Mouse (Mus musculus): ENCODE results near the gene Odf2. TPM values are rescaled to one million over a fixed set of nuclear protein-coding genes. Genes with fewer than 3 reads are reported as not detected.

Odf2 gene
- polyA plus RNA-seq (2015; fragmentation: Nextera tagmentation; extraction: Ambion mirVana): 59.8 and 74.3 TPM in 2 replicates

GRCm38 (mm10) chr2:29889066-29889944, at the start of gene Odf2:
Gene Odf2, plus strand, starts transcription at chr2:29889221.
- H3K4me1 ChIP-seq: peaks cover 18% of the 10 kb centered on the region
- H3K27ac ChIP-seq (replicated peaks): peak within 1 kb of the TSS; percentile 91
- ATAC-seq (ENCODE audit: insufficient number of reproducible peaks, low FRiP score, low TSS enrichment, low read depth): peak; percentile 90
- H3K36me3 ChIP-seq: peaks cover 29% of the 10 kb centered on the region
- under 1% methylated on average over 70 of the region's 70 CpGs for WGBS
- H3K9me3 ChIP-seq (replicated peaks): no peaks in the 10 kb centered on the region
- H3K27me3 ChIP-seq: no peaks in the 10 kb centered on the region
- H3K4me2 ChIP-seq (replicated peaks): peak within 1 kb of the TSS; percentile 87
- peak within 1 kb of the TSS; percentile 91 for H3K9ac ChIP-seq
- H3K4me3 ChIP-seq (replicated peaks): peak within 1 kb of the TSS; percentile 99

- ATAC-seq (ENCODE audit: insufficient number of reproducible peaks, low FRiP score, low TSS enrichment, low read depth): no peak
- Histone ChIP-seq H3K36me3 (peaks cover 84% of the 10 kb centered on the region), H3K9me3 (replicated peaks) (no peaks in the 10 kb centered on the region), H3K27ac (replicated peaks) (no peak overlapping the region), H3K4me2 (replicated peaks) (no peak overlapping the region), H3K9ac (no peak overlapping the region), H3K4me3 (replicated peaks) (no peak overlapping the region), H3K27me3 (peaks cover 18% of the 10 kb centered on the region), H3K4me1 (no peaks in the 10 kb centered on the region)
- WGBS: 64% methylated on average over 4 of the region's 4 CpGs
Observed at GRCm38 (mm10) chr2:29839460-29839859, 49.6 kb upstream of the Odf2 start.

- no peak overlapping the region for H3K27ac ChIP-seq (replicated peaks)
Observed at GRCm38 (mm10) chr2:29843231-29844105, 45.6 kb upstream of the Odf2 start.

GRCm38 (mm10) chr2:29844115-29844514, 44.9 kb upstream of the Odf2 start:
- no peak overlapping the region for H3K4me2 ChIP-seq (replicated peaks)
- H3K4me1 ChIP-seq: peaks cover 12% of the 10 kb centered on the region
- no peak for ATAC-seq (ENCODE audit: insufficient number of reproducible peaks, low FRiP score, low TSS enrichment, low read depth)
- H3K9me3 ChIP-seq (replicated peaks): no peaks in the 10 kb centered on the region
- no peak overlapping the region for H3K9ac ChIP-seq
- H3K4me3 ChIP-seq (replicated peaks): no peak overlapping the region
- H3K27me3 ChIP-seq: peaks cover 56% of the 10 kb centered on the region
- peaks cover 50% of the 10 kb centered on the region for H3K36me3 ChIP-seq
- H3K27ac ChIP-seq (replicated peaks): no peak overlapping the region
- WGBS: 76% methylated on average over 2 of the region's 2 CpGs

More at GRCm38 (mm10) chr2:29843231-29844105, 45.6 kb upstream of the Odf2 start:
- H3K36me3 ChIP-seq: peaks cover 56% of the 10 kb centered on the region
- no peak overlapping the region for H3K4me2 ChIP-seq (replicated peaks)
- H3K4me3 ChIP-seq (replicated peaks): no peak overlapping the region
- no peak for ATAC-seq (ENCODE audit: insufficient number of reproducible peaks, low FRiP score, low TSS enrichment, low read depth)
- 67% methylated on average over 9 of the region's 9 CpGs for WGBS
- H3K9ac ChIP-seq: no peak overlapping the region
- peaks cover 12% of the 10 kb centered on the region for H3K4me1 ChIP-seq
- no peaks in the 10 kb centered on the region for H3K9me3 ChIP-seq (replicated peaks)
- H3K27me3 ChIP-seq: peaks cover 56% of the 10 kb centered on the region

GRCm38 (mm10) chr2:29844661-29845060, 44.4 kb upstream of the Odf2 start:
- no peak overlapping the region for H3K4me2 ChIP-seq (replicated peaks)
- peaks cover 56% of the 10 kb centered on the region for H3K27me3 ChIP-seq
- peaks cover 44% of the 10 kb centered on the region for H3K36me3 ChIP-seq
- 34% methylated on average over 3 of the region's 3 CpGs for WGBS
- no peak for ATAC-seq (ENCODE audit: insufficient number of reproducible peaks, low FRiP score, low TSS enrichment, low read depth)
- H3K27ac ChIP-seq (replicated peaks): no peak overlapping the region
- no peak overlapping the region for H3K4me3 ChIP-seq (replicated peaks)
- no peaks in the 10 kb centered on the region for H3K9me3 ChIP-seq (replicated peaks)
- H3K4me1 ChIP-seq: peaks cover 12% of the 10 kb centered on the region
- no peak overlapping the region for H3K9ac ChIP-seq

- Histone ChIP-seq H3K36me3 (peaks cover 39% of the 10 kb centered on the region), H3K4me2 (replicated peaks) (peak overlapping the region; percentile 37), H3K9me3 (replicated peaks) (no peaks in the 10 kb centered on the region), H3K4me3 (replicated peaks) (peak overlapping the region; percentile 26), H3K9ac (no peak overlapping the region), H3K27ac (replicated peaks) (no peak overlapping the region), H3K27me3 (peaks cover 56% of the 10 kb centered on the region), H3K4me1 (peaks cover 12% of the 10 kb centered on the region)
- 17% methylated on average over 25 of the region's 25 CpGs for WGBS
- no peak for ATAC-seq (ENCODE audit: insufficient number of reproducible peaks, low FRiP score, low TSS enrichment, low read depth)
Observed at GRCm38 (mm10) chr2:29845636-29846035, 43.4 kb upstream of the Odf2 start.

GRCm38 (mm10) chr2:29846061-29846853, 42.8 kb upstream of the Odf2 start:
- H3K4me1 ChIP-seq: peaks cover 12% of the 10 kb centered on the region
- WGBS: 8% methylated on average over 46 of the region's 47 CpGs
- peaks cover 56% of the 10 kb centered on the region for H3K27me3 ChIP-seq
- H3K9ac ChIP-seq: no peak overlapping the region
- H3K4me3 ChIP-seq (replicated peaks): peak overlapping the region; percentile 26
- H3K9me3 ChIP-seq (replicated peaks): no peaks in the 10 kb centered on the region
- H3K4me2 ChIP-seq (replicated peaks): peak overlapping the region; percentile 37
- no peak overlapping the region for H3K27ac ChIP-seq (replicated peaks)
- no peak for ATAC-seq (ENCODE audit: insufficient number of reproducible peaks, low FRiP score, low TSS enrichment, low read depth)
- H3K36me3 ChIP-seq: peaks cover 32% of the 10 kb centered on the region

- no peak overlapping the region for H3K9ac ChIP-seq
- peaks cover 56% of the 10 kb centered on the region for H3K27me3 ChIP-seq
- 50% methylated on average over 3 of the region's 3 CpGs for WGBS
- no peaks in the 10 kb centered on the region for H3K9me3 ChIP-seq (replicated peaks)
- H3K4me1 ChIP-seq: peaks cover 12% of the 10 kb centered on the region
- no peak for ATAC-seq (ENCODE audit: insufficient number of reproducible peaks, low FRiP score, low TSS enrichment, low read depth)
- no peak overlapping the region for H3K4me3 ChIP-seq (replicated peaks)
- no peak overlapping the region for H3K4me2 ChIP-seq (replicated peaks)
- no peak overlapping the region for H3K27ac ChIP-seq (replicated peaks)
- peaks cover 27% of the 10 kb centered on the region for H3K36me3 ChIP-seq
Observed at GRCm38 (mm10) chr2:29846911-29847310, 42.1 kb upstream of the Odf2 start.

GRCm38 (mm10) chr2:29849041-29849440, 40.0 kb upstream of the Odf2 start:
- Histone ChIP-seq H3K36me3 (peaks cover 6% of the 10 kb centered on the region; the same call in 1 of the 2 replicates), H3K27me3 (peaks cover 42% of the 10 kb centered on the region), H3K9me3 (replicated peaks) (no peaks in the 10 kb centered on the region), H3K27ac (replicated peaks) (no peak overlapping the region), H3K4me3 (replicated peaks) (no peak overlapping the region), H3K9ac (no peak overlapping the region), H3K4me1 (peaks cover 12% of the 10 kb centered on the region), H3K4me2 (replicated peaks) (no peak overlapping the region)
- 61% methylated on average over 8 of the region's 8 CpGs for WGBS
- ATAC-seq (ENCODE audit: insufficient number of reproducible peaks, low FRiP score, low TSS enrichment, low read depth): no peak

- ATAC-seq (ENCODE audit: insufficient number of reproducible peaks, low FRiP score, low TSS enrichment, low read depth): no peak
- H3K9me3 ChIP-seq (replicated peaks): no peaks in the 10 kb centered on the region
- no peak overlapping the region for H3K4me3 ChIP-seq (replicated peaks)
- no peak overlapping the region for H3K4me2 ChIP-seq (replicated peaks)
- H3K4me1 ChIP-seq: peaks cover 12% of the 10 kb centered on the region
- H3K9ac ChIP-seq: no peak overlapping the region
- H3K36me3 ChIP-seq: 0 out of 2 replicates have a peak, but pooled peaks cover 3% of the 10 kb centered on the region
- no peak overlapping the region for H3K27ac ChIP-seq (replicated peaks)
- 58% methylated on average over 5 of the region's 5 CpGs for WGBS
- peaks cover 32% of the 10 kb centered on the region for H3K27me3 ChIP-seq
Observed at GRCm38 (mm10) chr2:29849841-29850480, 39.1 kb upstream of the Odf2 start.

Data from embryonic facial prominence, embryonic 15.5 days (tissue).